Mouse (Mus musculus) myocyte (in vitro differentiated cells): Measurements from ENCODE around the gene Nova1.

Experiments
- E2F4 ChIP-seq: IDR thresholded peaks from one replicate; pipeline ENCODE4 v1.6.1; 2011; ENCODE audit warnings: mild to moderate bottlenecking, control low read depth, moderate library complexity; ENCODE audit not compliant: insufficient read depth
- MAX ChIP-seq: IDR thresholded peaks from one replicate; pipeline ENCODE4 v1.6.1; 2011; ENCODE audit warnings: low read depth, mild to moderate bottlenecking, control low read depth
- MYOD1 ChIP-seq, 3 experiments: IDR thresholded peaks; one replicate each; pipeline ENCODE4 v1.6.1; 2011; ENCODE audit warnings: control low read depth in 2 of 3, low read depth in 2 of 3, mild to moderate bottlenecking in 2 of 3, moderate library complexity in 1 of 3; ENCODE audit not compliant: insufficient read length in 2 of 3, control insufficient read depth in 1 of 3
- POLR2A ChIP-seq: IDR thresholded peaks from one replicate; pipeline ENCODE4 v1.6.1; 2011; ENCODE audit warnings: low read depth, mild to moderate bottlenecking, control low read depth, moderate library complexity; ENCODE audit not compliant: insufficient read length
- POLR2AphosphoS2 ChIP-seq: IDR thresholded peaks from one replicate; pipeline ENCODE4 v1.6.1; 2011; ENCODE audit warnings: low read depth, control low read depth; ENCODE audit not compliant: insufficient read length
- REST ChIP-seq: IDR thresholded peaks from one replicate; pipeline ENCODE4 v1.6.1; 2011; ENCODE audit warnings: mild to moderate bottlenecking, control low read depth, moderate library complexity; ENCODE audit not compliant: insufficient read depth, insufficient read length
- SRF ChIP-seq: IDR thresholded peaks from one replicate; pipeline ENCODE4 v1.6.1; 2011; ENCODE audit warnings: low read depth; ENCODE audit not compliant: control insufficient read depth, insufficient read length
- TCF12 ChIP-seq: IDR thresholded peaks from one replicate; pipeline ENCODE4 v1.6.1; 2011; ENCODE audit warnings: mild to moderate bottlenecking, control low read depth; ENCODE audit not compliant: poor library complexity, insufficient read depth, severe bottlenecking
- TCF3 ChIP-seq: IDR thresholded peaks from one replicate; pipeline ENCODE4 v1.6.1; 2011; ENCODE audit warnings: low read depth, control low read depth; ENCODE audit not compliant: insufficient read length
- USF1 ChIP-seq: IDR thresholded peaks from one replicate; pipeline ENCODE4 v1.6.1; 2011; ENCODE audit warnings: low read depth, mild to moderate bottlenecking, control low read depth, moderate library complexity

DNA sequence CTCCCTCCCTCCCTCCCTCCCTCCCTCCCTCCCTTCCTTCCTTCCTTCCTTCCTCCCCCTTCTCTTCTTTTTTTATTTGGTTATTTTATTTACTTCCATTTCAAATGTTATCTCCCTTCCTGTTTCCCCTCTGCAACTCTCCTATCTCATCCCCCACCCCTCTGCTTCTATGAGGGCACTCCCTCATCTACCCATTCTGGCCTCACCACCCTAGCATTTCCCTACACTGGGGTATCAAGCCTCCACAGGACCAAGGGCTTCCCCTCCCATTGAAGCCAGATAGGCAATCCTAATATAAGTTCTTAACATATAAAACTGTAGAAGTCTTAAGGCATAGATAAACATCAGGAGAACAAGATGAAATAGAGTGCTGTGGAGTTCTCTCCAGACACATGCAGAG lies 85.5 kb downstream of the Nova1 start:
- TF ChIP-seq MYOD1 (IDR thresholded peaks at IDR 0.05; ENCODE audit: control insufficient read depth in 1 of 3, insufficient read length in 2 of 3, low read depth in 2 of 3) (no peak), POLR2A (no peak), SRF (no peak), POLR2AphosphoS2 (no peak), E2F4 (no peak), USF1 (no peak), REST (no peak), MAX (no peak), TCF12 (no peak), TCF3 (no peak)
